Mouse (Mus musculus) liver, embryonic 15.5 days (tissue): ENCODE data around the gene Lgals3. TPM values are rescaled to one million over a fixed set of nuclear protein-coding genes. Genes with fewer than 3 reads are reported as not detected.

Experiments used
- ATAC-seq: fragments of 200-750 bp; cut with Nextera tagmentation; 2 replicates; pipeline ENCODE4 v1.8.0; 2017; ENCODE audit warnings: moderate number of reproducible peaks, mild to moderate bottlenecking, moderate library complexity; ENCODE audit not compliant: insufficient read depth
- H3K27ac ChIP-seq: fragments of 300-500 bp; sonication (generic); replicated peaks from 2 replicates; pipeline ENCODE4 v1.5.1; 2015; ENCODE audit warnings: mild to moderate bottlenecking, inconsistent platforms
- H3K27me3 ChIP-seq: fragments of 300-500 bp; sonication (generic); 2 replicates; pipeline ENCODE4 v1.6.1; 2015; ENCODE audit warnings: mild to moderate bottlenecking, inconsistent platforms
- H3K36me3 ChIP-seq: fragments of 300-500 bp; sonication (generic); replicated peaks from 2 replicates; pipeline ENCODE4 v1.6.1; 2015; ENCODE audit warnings: moderate library complexity, mild to moderate bottlenecking, inconsistent platforms
- H3K4me1 ChIP-seq: fragments of 300-500 bp; sonication (generic); replicated peaks from 2 replicates; pipeline ENCODE4 v1.6.1; 2015; ENCODE audit warnings: inconsistent platforms
- H3K4me2 ChIP-seq: fragments of 300-500 bp; sonication (generic); 2 replicates; pipeline ENCODE4 v1.6.1; 2015; ENCODE audit warnings: moderate library complexity, mild to moderate bottlenecking, inconsistent platforms
- H3K4me3 ChIP-seq: fragments of 300-500 bp; sonication (generic); replicated peaks from 2 replicates; pipeline ENCODE4 v1.5.1; 2015; ENCODE audit warnings: mild to moderate bottlenecking, inconsistent platforms
- H3K9ac ChIP-seq: fragments of 300-500 bp; sonication (generic); 2 replicates; pipeline ENCODE4 v1.6.1; 2015; ENCODE audit warnings: moderate library complexity, mild to moderate bottlenecking, inconsistent platforms
- H3K9me3 ChIP-seq: fragments of 300-500 bp; sonication (generic); replicated peaks from 2 replicates; pipeline ENCODE4 v1.6.1; 2016; ENCODE audit warnings: inconsistent platforms
- WGBS: fragments of 180-500 bp; shearing (Covaris S2); methylation state at CpG from one replicate; pipeline ENCODE4 v1.1.7; 2015; ENCODE audit warnings: mixed read lengths; ENCODE audit not compliant: insufficient replicate concordance; 5-methylcytosine and 5-hydroxymethylcytosine counted together
- polyA plus RNA-seq: library from polyadenylated mRNA; unstranded; fragments of >200 nt; fragmentation: Nextera tagmentation; extraction: Ambion mirVana; gene quantifications from 2 replicates; pipeline ENCODE4 v1.2.1, GENCODE M21; 2015

Gene Lgals3
- polyA plus RNA-seq, 1 experiment from 2014 or later = 43.1 TPM

DNA sequence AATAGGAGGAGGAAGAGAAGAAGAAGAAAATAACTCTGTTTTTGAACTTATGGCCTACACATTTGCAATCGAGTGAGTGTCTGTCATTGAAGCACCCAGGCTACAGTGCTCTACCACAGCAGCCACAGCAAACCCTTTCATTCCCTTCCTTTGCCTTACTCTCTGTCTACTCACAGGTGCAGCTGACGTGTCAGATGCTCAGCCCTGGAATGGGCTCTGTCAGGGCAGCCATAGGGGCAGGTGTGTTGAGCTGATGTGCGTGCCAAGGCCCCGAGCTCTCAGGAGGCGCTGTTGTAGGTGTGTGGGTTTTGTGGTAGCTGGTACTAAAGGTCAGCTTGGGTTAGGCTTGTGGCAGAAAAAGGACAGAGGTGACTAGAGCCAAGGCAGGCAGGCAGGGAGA, 2.2 kb downstream of the Lgals3 start:
- H3K27me3 ChIP-seq = peaks cover 38% of the 10 kb centered on the region
- H3K4me1 ChIP-seq = peaks cover 41% of the 10 kb centered on the region
- H3K9ac ChIP-seq = no peak overlapping the region
- H3K4me3 ChIP-seq = no peak overlapping the region
- H3K4me2 ChIP-seq = no peak overlapping the region
- H3K36me3 ChIP-seq = no peaks in the 10 kb centered on the region
- no peaks in the 10 kb centered on the region for H3K9me3 ChIP-seq
- ATAC-seq = no peak
- WGBS = 69% methylated on average over 5 of the region's 5 CpGs
- H3K27ac ChIP-seq = no peak overlapping the region

- Histone ChIP-seq H3K9ac (no peak overlapping the region), H3K4me3 (no peak overlapping the region), H3K4me2 (no peak overlapping the region), H3K4me1 (peaks cover 38% of the 10 kb centered on the region), H3K27ac (no peak overlapping the region), H3K36me3 (no peaks in the 10 kb centered on the region), H3K9me3 (no peaks in the 10 kb centered on the region), H3K27me3 (peaks cover 45% of the 10 kb centered on the region)
- WGBS = 68% methylated on average over 3 of the region's 3 CpGs
- ATAC-seq = no peak
Observed at GRCm38 (mm10) chr14:47370790-47371189, 3.2 kb downstream of the Lgals3 start.

- 74% methylated on average over 6 of the region's 6 CpGs for WGBS
- ATAC-seq = no peak
- Histone ChIP-seq H3K4me3 (no peak overlapping the region), H3K36me3 (no peaks in the 10 kb centered on the region), H3K4me1 (peaks cover 29% of the 10 kb centered on the region), H3K9ac (no peak overlapping the region), H3K27me3 (peaks cover 45% of the 10 kb centered on the region), H3K9me3 (no peaks in the 10 kb centered on the region), H3K27ac (no peak overlapping the region), H3K4me2 (no peak overlapping the region)
Observed at GRCm38 (mm10) chr14:47371689-47372088, 4.1 kb downstream of the Lgals3 start.

DNA sequence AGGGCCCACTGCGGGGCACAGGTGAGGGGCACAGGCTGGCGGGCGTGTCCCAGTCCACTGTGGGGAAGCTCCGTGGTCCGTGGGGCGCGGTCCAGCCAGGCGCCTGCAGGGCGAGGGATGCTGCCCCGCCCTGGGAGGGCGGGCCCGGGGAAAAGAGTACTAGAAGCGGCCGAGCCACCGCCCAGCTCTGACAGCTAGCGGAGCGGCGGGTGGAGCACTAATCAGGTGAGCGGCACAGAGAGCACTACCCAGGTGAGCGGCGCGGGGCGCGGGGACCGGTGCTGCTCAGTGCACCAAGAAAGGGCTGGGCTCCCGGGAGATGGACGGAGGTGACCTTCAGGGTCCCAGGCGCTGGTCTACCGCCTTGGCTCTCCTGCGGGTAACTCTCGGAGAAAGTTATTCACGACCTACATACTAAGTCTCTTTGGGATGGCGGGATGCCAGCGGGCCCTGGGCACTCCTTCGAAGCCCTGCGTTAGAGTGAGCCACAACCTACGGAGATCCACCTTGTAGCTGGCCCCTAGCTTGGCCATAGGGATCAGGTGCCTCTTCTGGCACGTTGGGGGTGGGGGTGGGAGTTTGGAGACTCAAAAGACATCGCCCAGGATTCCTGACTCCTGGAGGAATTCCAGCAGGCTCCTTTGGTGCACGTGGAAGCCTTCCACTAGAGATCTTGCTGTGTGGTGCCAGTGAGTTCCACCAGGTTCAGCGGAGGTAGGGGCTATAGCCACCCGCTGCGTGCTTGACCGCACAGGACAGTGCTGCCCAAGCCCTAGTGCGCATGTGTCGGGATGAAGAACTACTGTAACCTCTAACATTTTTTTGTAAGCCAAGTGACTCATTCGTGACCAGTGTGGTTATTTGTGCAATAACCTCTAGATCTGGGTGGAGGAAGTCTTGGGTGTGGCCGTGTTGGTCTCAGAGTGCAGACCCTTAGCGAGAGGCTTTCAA, 6.5 kb downstream of the Lgals3 start:
- Histone ChIP-seq H3K4me3 (peak overlapping the region; percentile 47), H3K36me3 (no peaks in the 10 kb centered on the region), H3K27me3 (peaks cover 45% of the 10 kb centered on the region), H3K9ac (peak overlapping the region; percentile 27; the same call in 1 of the 2 replicates), H3K4me1 (peaks cover 20% of the 10 kb centered on the region), H3K9me3 (no peaks in the 10 kb centered on the region), H3K4me2 (peak overlapping the region; percentile 62), H3K27ac (no peak overlapping the region)
- WGBS = 6% methylated on average over 48 of the region's 49 CpGs
- ATAC-seq = peak; percentile 83

GRCm38 (mm10) chr14:47376526-47376925, 9.0 kb downstream of the Lgals3 start:
- no peaks in the 10 kb centered on the region for H3K9me3 ChIP-seq
- no peak for ATAC-seq
- no peak overlapping the region for H3K4me2 ChIP-seq
- 47% methylated on average over 2 of the region's 2 CpGs for WGBS
- peaks cover 37% of the 10 kb centered on the region for H3K27me3 ChIP-seq
- no peak overlapping the region for H3K27ac ChIP-seq
- peaks cover 20% of the 10 kb centered on the region for H3K4me1 ChIP-seq
- H3K36me3 ChIP-seq = no peaks in the 10 kb centered on the region
- H3K4me3 ChIP-seq = no peak overlapping the region
- H3K9ac ChIP-seq = no peak overlapping the region

DNA sequence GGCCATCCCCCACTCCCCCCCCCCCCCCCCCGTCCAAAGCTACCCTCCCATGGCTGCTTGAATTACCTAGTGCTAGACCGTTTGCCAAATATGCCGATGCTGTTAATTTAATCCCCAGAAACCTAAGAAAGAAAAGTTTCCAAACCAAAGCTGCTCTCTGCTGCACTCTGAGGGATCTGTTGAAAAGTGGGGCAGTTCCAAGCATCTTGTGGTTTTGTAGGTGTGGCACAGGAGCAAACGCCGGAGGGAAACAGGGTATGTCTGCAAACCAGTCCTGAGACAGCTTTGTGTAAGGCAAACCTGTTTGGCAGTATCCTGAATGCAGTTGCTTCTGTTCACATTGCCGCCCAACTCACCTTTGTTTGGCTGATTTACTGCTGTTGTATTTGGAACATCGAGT, 10.8 kb downstream of the Lgals3 start:
- Histone ChIP-seq H3K36me3 (0 out of 2 replicates have a peak, but pooled peaks cover 4% of the 10 kb centered on the region), H3K27me3 (peaks cover 21% of the 10 kb centered on the region), H3K9ac (no peak overlapping the region), H3K9me3 (no peaks in the 10 kb centered on the region), H3K4me3 (no peak overlapping the region), H3K27ac (no peak overlapping the region), H3K4me1 (peaks cover 18% of the 10 kb centered on the region), H3K4me2 (no peak overlapping the region)
- 55% methylated on average over 7 of the region's 7 CpGs for WGBS
- ATAC-seq = no peak

GRCm38 (mm10) chr14:47383911-47384310, 16.4 kb downstream of the Lgals3 start:
- Histone ChIP-seq H3K4me2 (no peak overlapping the region), H3K27ac (no peak overlapping the region), H3K4me3 (no peak overlapping the region), H3K27me3 (no peaks in the 10 kb centered on the region), H3K4me1 (no peaks in the 10 kb centered on the region), H3K9ac (no peak overlapping the region), H3K9me3 (no peaks in the 10 kb centered on the region), H3K36me3 (peaks cover 54% of the 10 kb centered on the region)
- 75% methylated on average over 7 of the region's 7 CpGs for WGBS
- no peak for ATAC-seq

GRCm38 (mm10) chr14:47384653-47385052, 17.1 kb downstream of the Lgals3 start:
- H3K4me2 ChIP-seq = no peak overlapping the region
- 88% methylated on average over 10 of the region's 10 CpGs for WGBS
- H3K9me3 ChIP-seq = no peaks in the 10 kb centered on the region
- H3K27me3 ChIP-seq = no peaks in the 10 kb centered on the region
- no peak for ATAC-seq
- H3K36me3 ChIP-seq = peaks cover 62% of the 10 kb centered on the region
- H3K27ac ChIP-seq = no peak overlapping the region
- no peak overlapping the region for H3K9ac ChIP-seq
- no peak overlapping the region for H3K4me3 ChIP-seq
- no peaks in the 10 kb centered on the region for H3K4me1 ChIP-seq

GRCm38 (mm10) chr14:47386125-47386524, 18.6 kb downstream of the Lgals3 start:
- 75% methylated on average over 11 of the region's 11 CpGs for WGBS
- Histone ChIP-seq H3K9ac (no peak overlapping the region), H3K4me3 (no peak overlapping the region), H3K4me1 (no peaks in the 10 kb centered on the region), H3K27me3 (no peaks in the 10 kb centered on the region), H3K27ac (no peak overlapping the region), H3K4me2 (no peak overlapping the region), H3K36me3 (peaks cover 76% of the 10 kb centered on the region), H3K9me3 (no peaks in the 10 kb centered on the region)
- no peak for ATAC-seq

DNA sequence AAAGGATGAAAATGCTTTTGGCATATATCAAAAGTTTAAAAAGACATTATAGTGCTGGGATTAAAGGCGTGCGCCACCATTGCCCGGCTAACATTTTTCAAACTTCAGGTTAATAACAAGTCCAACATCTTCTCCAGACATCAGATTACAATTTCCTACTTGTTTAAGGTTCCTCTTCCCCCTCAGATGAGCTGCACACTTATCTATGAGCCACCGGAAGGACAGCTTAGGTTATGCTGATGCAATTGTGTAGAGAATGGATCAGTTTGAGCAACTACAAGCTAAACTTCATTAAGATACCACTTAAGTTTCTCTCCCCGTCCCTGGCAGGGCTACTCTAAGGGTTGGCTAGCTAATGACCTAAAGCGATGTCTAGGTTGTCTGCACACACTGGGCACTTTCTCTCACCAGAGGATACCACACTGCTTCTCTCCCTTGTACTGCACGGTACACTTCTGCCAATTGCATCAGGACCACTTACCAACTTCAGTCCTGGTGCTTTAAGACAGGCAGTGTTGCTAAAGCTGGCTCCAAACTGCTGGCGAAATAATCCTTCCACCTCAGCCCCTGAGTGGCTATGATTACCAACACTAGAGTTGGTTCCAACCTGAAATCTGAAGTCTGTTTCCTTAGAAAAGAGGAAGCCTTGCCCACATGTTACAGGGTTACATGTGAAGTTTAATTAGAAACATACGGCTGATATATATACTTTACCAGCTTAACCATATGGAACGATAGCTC, 26.0 kb downstream of the Lgals3 start:
- no peaks in the 10 kb centered on the region for H3K4me1 ChIP-seq
- no peak overlapping the region for H3K9ac ChIP-seq
- ATAC-seq = no peak
- H3K4me2 ChIP-seq = no peak overlapping the region
- H3K36me3 ChIP-seq = peaks cover 100% of the 10 kb centered on the region
- H3K27ac ChIP-seq = no peak overlapping the region
- 86% methylated on average over 10 of the region's 10 CpGs for WGBS
- no peaks in the 10 kb centered on the region for H3K27me3 ChIP-seq
- no peak overlapping the region for H3K4me3 ChIP-seq
- no peaks in the 10 kb centered on the region for H3K9me3 ChIP-seq

DNA sequence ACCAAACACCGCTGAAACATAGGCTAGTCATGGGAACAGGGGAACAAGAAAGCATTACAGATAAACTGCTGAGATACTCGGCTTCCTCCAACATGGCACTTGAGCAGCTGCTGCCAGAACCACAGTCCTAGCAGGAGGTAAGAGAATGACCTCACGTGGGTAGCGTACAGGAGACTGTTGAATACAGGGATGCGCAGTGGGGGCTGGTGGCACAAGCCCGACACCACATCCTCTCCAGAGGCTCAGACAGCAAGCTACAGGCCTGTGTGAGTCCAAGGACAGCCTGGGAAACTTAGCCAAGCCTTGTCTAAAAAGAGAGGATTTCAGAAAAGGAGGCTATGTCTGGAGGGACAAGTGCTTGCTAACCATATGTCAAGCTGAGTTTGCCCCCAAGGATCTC, 27.5 kb downstream of the Lgals3 start:
- Histone ChIP-seq H3K4me1 (no peaks in the 10 kb centered on the region), H3K27ac (no peak overlapping the region), H3K9me3 (no peaks in the 10 kb centered on the region), H3K9ac (no peak overlapping the region), H3K27me3 (no peaks in the 10 kb centered on the region), H3K4me3 (no peak overlapping the region), H3K4me2 (no peak overlapping the region), H3K36me3 (peaks cover 100% of the 10 kb centered on the region)
- ATAC-seq = no peak
- WGBS = 89% methylated on average over 6 of the region's 6 CpGs
